Comparison of ENCODE assay signal across 8 mouse cellular contexts in genomic region chr3:97888168-97888901, GRCm38 (mm10). TPM values are rescaled to one million over a fixed set of nuclear protein-coding genes. Genes with fewer than 3 reads are reported as not detected.
DNase-seq lines count a peak whose midpoint lies in the region; ATAC-seq lines count a peak whose summit lies in the region.

TSS of gene Pde4dip (minus strand) at chr3:97888707.

- H3K27ac ChIP-seq in lung, embryonic 15.5 days, result no peak within 1 kb of the TSS
- H3K27ac ChIP-seq in forebrain, embryonic 16.5 days (ENCODE audit: low read length), result peak within 1 kb of the TSS; percentile 73
- H3K27ac ChIP-seq in neural tube, embryonic 11.5 days (ENCODE audit: low read depth, low read length), result no peak within 1 kb of the TSS

- peaks cover 56% of the 10 kb centered on the region for H3K27me3 ChIP-seq in lung, embryonic 15.5 days
- H3K27me3 ChIP-seq in forebrain, embryonic 16.5 days (replicated peaks; ENCODE audit: control insufficient read depth, insufficient read depth, low read length), result peaks cover 4% of the 10 kb centered on the region
- peaks cover 16% of the 10 kb centered on the region for H3K27me3 ChIP-seq in neural tube, embryonic 11.5 days (ENCODE audit: control insufficient read depth, insufficient read depth, low read length)

- no peaks in the 10 kb centered on the region for H3K9me3 ChIP-seq in lung, embryonic 15.5 days
- no peaks in the 10 kb centered on the region for H3K9me3 ChIP-seq in forebrain, embryonic 16.5 days (ENCODE audit: control insufficient read depth, low read length)
- no peaks in the 10 kb centered on the region for H3K9me3 ChIP-seq in neural tube, embryonic 11.5 days (ENCODE audit: control insufficient read depth, low read length)

- peak within 1 kb of the TSS; percentile 33 for H3K4me3 ChIP-seq in lung, embryonic 15.5 days
- H3K4me3 ChIP-seq in forebrain, embryonic 16.5 days (replicated peaks; ENCODE audit: low read length), result peak within 1 kb of the TSS; percentile 57
- peak within 1 kb of the TSS; percentile 46 for H3K4me3 ChIP-seq in neural tube, embryonic 11.5 days (ENCODE audit: low read depth, low read length)

- H3K9ac ChIP-seq in lung, embryonic 15.5 days, result peak within 1 kb of the TSS; percentile 14; the same call in 1 of the 2 replicates
- peak within 1 kb of the TSS; percentile 67 for H3K9ac ChIP-seq in forebrain, embryonic 16.5 days (replicated peaks; ENCODE audit: low read depth, low read length)
- H3K9ac ChIP-seq in neural tube, embryonic 11.5 days (ENCODE audit: low read length), result peak within 1 kb of the TSS; percentile 72

- peak within 1 kb of the TSS; percentile 61 for H3K4me2 ChIP-seq in lung, embryonic 15.5 days
- peak within 1 kb of the TSS; percentile 68 for H3K4me2 ChIP-seq in forebrain, embryonic 16.5 days (ENCODE audit: low read length)
- H3K4me2 ChIP-seq in neural tube, embryonic 11.5 days (ENCODE audit: low read depth), result peak within 1 kb of the TSS; percentile 90

- no peak for DNase-seq in lung, postnatal 14 days
- peak; percentile 86 for DNase-seq in cerebellum, adult 11 months
- DNase-seq in heart, postnatal 4 days, result peak; percentile 20
- DNase-seq in left cerebral cortex, postnatal 10 days (ENCODE audit: extremely low spot score in 1 of 2, low spot score in 2 of 2), result peak; percentile 76 to 78
- peak; percentile 54 for DNase-seq in neural tube, embryonic 11.5 days (ENCODE audit: low spot score)
- DNase-seq in spleen, postnatal 10 days (ENCODE audit: low spot score in 2 of 2), result no peak

- no peaks in the 10 kb centered on the region for H3K36me3 ChIP-seq in lung, embryonic 15.5 days
- H3K36me3 ChIP-seq in forebrain, embryonic 16.5 days (ENCODE audit: control insufficient read depth, insufficient read depth), result no peaks in the 10 kb centered on the region
- no peaks in the 10 kb centered on the region for H3K36me3 ChIP-seq in neural tube, embryonic 11.5 days (ENCODE audit: control insufficient read depth, insufficient read depth, low read length)

- ATAC-seq in lung, embryonic 15.5 days (ENCODE audit: borderline replicate concordance, extremely low read depth, low FRiP score, low TSS enrichment), result no peak
- ATAC-seq in forebrain, embryonic 16.5 days, result peak; percentile 78
- peak; percentile 50 for ATAC-seq in neural tube, embryonic 11.5 days (ENCODE audit: insufficient read depth, low FRiP score, low TSS enrichment)

- WGBS in lung, embryonic 15.5 days, result under 1% methylated on average over 41 of the region's 44 CpGs
- WGBS in forebrain, embryonic 16.5 days, result under 1% methylated on average over 42 of the region's 44 CpGs
- 1% methylated on average over 44 of the region's 44 CpGs for WGBS in neural tube, embryonic 11.5 days

- H3K4me1 ChIP-seq in lung, embryonic 15.5 days, result peaks cover 9% of the 10 kb centered on the region; the same call in 1 of the 2 replicates
- H3K4me1 ChIP-seq in forebrain, embryonic 16.5 days (replicated peaks; ENCODE audit: control insufficient read depth, insufficient read depth, low read length), result peaks cover 3% of the 10 kb centered on the region
- H3K4me1 ChIP-seq in neural tube, embryonic 11.5 days (ENCODE audit: control insufficient read depth, insufficient read depth, low read length), result 0 out of 2 replicates have a peak, but pooled peaks cover 2% of the 10 kb centered on the region

- intact Hi-C loops in left cerebral cortex, postnatal 10 days (cut with DNase I), result no loop called here

RNA-seq across cellular contexts. Expression of gene Pde4dip, which starts in this region (rescaled TPM):
- polyA plus RNA-seq in lung, embryonic 15.5 days (2015; fragmentation: Nextera tagmentation; extraction: Ambion mirVana), result 16.4 and 18.3 TPM in 2 replicates
- 82.1 and 83.9 TPM in 2 replicates for polyA plus RNA-seq in forebrain, embryonic 16.5 days (2015; fragmentation: Nextera tagmentation; extraction: Ambion mirVana)
- 100 to 1,000 TPM; 632 to 678 TPM for total RNA-seq in heart, postnatal 4 days (2021)
- 100 to 1,000 TPM; 235 to 254 TPM for total RNA-seq in left cerebral cortex, postnatal 10 days (2021)
- 40.6 and 49.7 TPM in 2 replicates for polyA plus RNA-seq in neural tube, embryonic 11.5 days (2014; fragmentation: Nextera tagmentation; extraction: Ambion mirVana)

Comparison
In these comparisons a context has a peak if more than half of its experiments do, and no peak if none do; other contexts are left out.
1. H3K9ac ChIP-seq: peak in every context shown above with its lines; median percentile 72 in neural tube, embryonic 11.5 days; 67 in forebrain, embryonic 16.5 days; 14 in lung, embryonic 15.5 days.
2. DNase-seq: peak in cerebellum, adult 11 months (single experiment), heart, postnatal 4 days (single experiment), left cerebral cortex, postnatal 10 days (2 of 2) and neural tube, embryonic 11.5 days (single experiment); none in lung, postnatal 14 days (single experiment) and spleen, postnatal 10 days (0 of 2).
3. Peak in every context shown above with its lines, with median percentiles within 50 percentile points of each other: H3K4me2 ChIP-seq and H3K4me3 ChIP-seq.